Mouse (Mus musculus) intestine, embryonic 15.5 days (tissue): Measurements from ENCODE around the gene Tspan14. TPM values are rescaled to one million over a fixed set of nuclear protein-coding genes. Genes with fewer than 3 reads are reported as not detected.

Source experiments
- ATAC-seq: fragments of 200-750 bp; cut with Nextera tagmentation; 2 replicates; pipeline ENCODE4 v1.8.0; 2017; ENCODE audit warnings: moderate TSS enrichment, moderate library complexity
- H3K27ac ChIP-seq: fragments of 300-500 bp; sonication (generic); 2 replicates; pipeline ENCODE4 v1.5.1; 2015; ENCODE audit warnings: mild to moderate bottlenecking, inconsistent platforms
- H3K27me3 ChIP-seq: fragments of 300-500 bp; sonication (generic); replicated peaks from 2 replicates; pipeline ENCODE4 v1.6.1; 2015; ENCODE audit warnings: inconsistent platforms
- H3K36me3 ChIP-seq: fragments of 300-500 bp; sonication (generic); 2 replicates; pipeline ENCODE4 v1.6.1; 2015; ENCODE audit warnings: inconsistent platforms
- H3K4me1 ChIP-seq: fragments of 300-500 bp; sonication (generic); replicated peaks from 2 replicates; pipeline ENCODE4 v1.6.1; 2015; ENCODE audit warnings: inconsistent platforms
- H3K4me2 ChIP-seq: fragments of 300-500 bp; sonication (generic); replicated peaks from 2 replicates; pipeline ENCODE4 v1.6.1; 2015; ENCODE audit warnings: mild to moderate bottlenecking, inconsistent platforms
- H3K4me3 ChIP-seq: fragments of 300-500 bp; sonication (generic); replicated peaks from 2 replicates; pipeline ENCODE4 v1.5.1; 2015; ENCODE audit warnings: inconsistent platforms
- H3K9ac ChIP-seq: fragments of 300-500 bp; sonication (generic); 2 replicates; pipeline ENCODE4 v1.6.1; 2015; ENCODE audit warnings: inconsistent platforms
- H3K9me3 ChIP-seq: fragments of 300-500 bp; sonication (generic); 2 replicates; pipeline ENCODE4 v1.6.1; 2016; ENCODE audit warnings: inconsistent platforms
- WGBS: fragments of 180-500 bp; shearing (Covaris S2); methylation state at CpG from one replicate; pipeline ENCODE4 v1.1.7; 2015; 5-methylcytosine and 5-hydroxymethylcytosine counted together
- polyA plus RNA-seq: library from polyadenylated mRNA; unstranded; fragments of >200 nt; fragmentation: Nextera tagmentation; extraction: Ambion mirVana; gene quantifications from 2 replicates; pipeline ENCODE4 v1.2.1, GENCODE M21; 2015

Tspan14 gene
- polyA plus RNA-seq, 1 experiment from 2014 or later, result 56.8 TPM

GRCm38 (mm10) chr14:40886428-40887202, 80.0 kb downstream of the Tspan14 start:
- WGBS, result 77% methylated on average over 6 of the region's 6 CpGs
- no peaks in the 10 kb centered on the region for H3K36me3 ChIP-seq
- H3K4me3 ChIP-seq, result no peak overlapping the region
- H3K27me3 ChIP-seq, result no peaks in the 10 kb centered on the region
- H3K27ac ChIP-seq, result no peak overlapping the region
- ATAC-seq, result no peak
- no peaks in the 10 kb centered on the region for H3K4me1 ChIP-seq
- H3K9me3 ChIP-seq, result no peaks in the 10 kb centered on the region
- H3K4me2 ChIP-seq, result no peak overlapping the region
- no peak overlapping the region for H3K9ac ChIP-seq

DNA sequence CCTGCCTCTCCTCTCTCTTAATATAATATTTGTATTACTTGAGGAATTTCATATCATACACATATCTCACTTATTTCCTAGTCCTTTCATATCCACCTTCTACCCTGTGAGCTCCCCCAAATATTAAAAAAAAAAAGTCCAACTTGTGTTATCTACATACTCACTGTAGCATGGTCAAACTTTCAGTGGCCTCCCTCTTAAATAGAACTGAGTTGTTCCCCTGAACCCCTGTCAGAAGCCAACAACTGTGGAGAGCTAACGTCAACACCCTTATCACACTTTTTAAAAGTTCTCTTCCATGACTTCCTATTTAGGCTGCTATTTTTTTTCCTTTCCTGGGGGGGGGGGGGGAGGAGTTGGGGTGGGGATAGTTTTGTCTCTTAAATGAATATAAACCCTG, 80.9 kb downstream of the Tspan14 start:
- no peak for ATAC-seq
- H3K9ac ChIP-seq, result no peak overlapping the region
- no peaks in the 10 kb centered on the region for H3K36me3 ChIP-seq
- H3K4me1 ChIP-seq, result no peaks in the 10 kb centered on the region
- no peak overlapping the region for H3K4me2 ChIP-seq
- H3K4me3 ChIP-seq, result no peak overlapping the region
- no peak overlapping the region for H3K27ac ChIP-seq
- 34% methylated on average over 1 of the region's 1 CpGs for WGBS
- H3K9me3 ChIP-seq, result no peaks in the 10 kb centered on the region
- no peaks in the 10 kb centered on the region for H3K27me3 ChIP-seq

DNA sequence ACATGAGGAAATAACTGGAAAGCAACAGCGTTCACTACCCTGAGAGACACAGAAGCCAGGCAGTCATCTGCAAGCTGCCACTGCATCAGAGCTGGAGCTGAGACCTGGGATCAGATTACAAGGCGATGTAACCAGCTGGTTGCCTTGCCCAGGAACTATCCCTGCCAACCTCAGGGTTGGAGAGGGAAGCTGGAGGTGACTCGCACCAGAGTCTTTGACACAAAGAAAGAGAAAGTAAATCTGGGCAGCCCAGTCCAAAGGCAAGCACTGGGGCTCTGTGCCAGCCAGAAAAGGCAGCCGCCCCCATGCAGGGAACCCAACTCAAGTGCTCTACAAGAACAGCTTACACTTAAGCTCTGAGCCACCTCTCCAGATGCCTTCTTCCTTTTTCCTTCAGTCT, 81.4 kb downstream of the Tspan14 start:
- no peaks in the 10 kb centered on the region for H3K36me3 ChIP-seq
- H3K4me2 ChIP-seq, result no peak overlapping the region
- H3K27me3 ChIP-seq, result no peaks in the 10 kb centered on the region
- H3K4me1 ChIP-seq, result no peaks in the 10 kb centered on the region
- H3K9ac ChIP-seq, result no peak overlapping the region
- no peak for ATAC-seq
- WGBS, result 36% methylated on average over 4 of the region's 4 CpGs
- no peak overlapping the region for H3K27ac ChIP-seq
- no peaks in the 10 kb centered on the region for H3K9me3 ChIP-seq
- H3K4me3 ChIP-seq, result no peak overlapping the region

DNA sequence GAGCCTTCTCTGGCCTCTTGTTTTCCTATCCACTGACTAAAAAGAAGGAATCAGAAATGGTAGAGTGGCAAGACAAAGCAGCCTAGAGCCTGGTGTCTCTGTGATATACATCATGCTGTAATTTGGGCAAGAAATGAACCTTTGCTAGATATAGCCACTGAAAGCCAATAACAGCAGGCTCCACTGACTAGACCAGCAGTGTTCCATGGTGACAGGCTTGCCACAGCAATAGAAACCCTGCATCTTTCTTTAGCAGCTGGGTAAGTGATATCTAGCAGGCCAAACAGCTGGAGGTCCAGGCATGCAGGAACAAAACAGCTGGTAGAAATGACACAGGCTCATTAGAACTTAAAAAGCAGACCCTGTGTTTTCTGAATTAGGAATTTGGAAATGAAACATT, 92.0 kb downstream of the Tspan14 start:
- no peak overlapping the region for H3K4me2 ChIP-seq
- H3K4me1 ChIP-seq, result no peaks in the 10 kb centered on the region
- no peak overlapping the region for H3K27ac ChIP-seq
- no peaks in the 10 kb centered on the region for H3K36me3 ChIP-seq
- H3K4me3 ChIP-seq, result no peak overlapping the region
- no peaks in the 10 kb centered on the region for H3K9me3 ChIP-seq
- ATAC-seq, result no peak
- H3K27me3 ChIP-seq, result no peaks in the 10 kb centered on the region
- H3K9ac ChIP-seq, result no peak overlapping the region

DNA sequence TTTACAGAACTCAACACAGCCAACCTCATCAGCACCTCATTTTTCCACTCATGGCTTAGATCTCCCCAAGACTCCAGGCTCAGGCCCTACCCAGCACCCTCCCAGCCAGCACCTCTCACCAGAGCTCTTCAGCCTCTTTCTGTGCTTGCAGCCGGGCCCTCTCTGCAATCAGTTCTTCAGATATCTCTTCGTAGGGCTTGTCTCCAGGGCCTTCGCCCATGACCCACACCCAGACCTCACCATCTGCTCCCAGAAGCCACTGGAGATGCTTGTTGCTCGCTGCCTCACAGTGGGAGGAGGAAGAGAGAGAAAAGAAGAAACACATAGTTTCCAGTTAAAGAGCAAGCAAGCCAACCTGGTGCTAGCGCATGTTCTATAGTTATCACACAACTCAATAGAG, 92.6 kb downstream of the Tspan14 start:
- H3K27me3 ChIP-seq, result no peaks in the 10 kb centered on the region
- no peak overlapping the region for H3K4me2 ChIP-seq
- no peak overlapping the region for H3K4me3 ChIP-seq
- H3K36me3 ChIP-seq, result no peaks in the 10 kb centered on the region
- H3K9ac ChIP-seq, result no peak overlapping the region
- ATAC-seq, result no peak
- H3K9me3 ChIP-seq, result no peaks in the 10 kb centered on the region
- H3K27ac ChIP-seq, result no peak overlapping the region
- no peaks in the 10 kb centered on the region for H3K4me1 ChIP-seq
- 89% methylated on average over 5 of the region's 5 CpGs for WGBS

- ATAC-seq, result no peak
- H3K9ac ChIP-seq, result no peak overlapping the region
- H3K4me3 ChIP-seq, result no peak overlapping the region
- H3K4me1 ChIP-seq, result no peaks in the 10 kb centered on the region
- H3K36me3 ChIP-seq, result no peaks in the 10 kb centered on the region
- WGBS, result 47% methylated on average over 3 of the region's 3 CpGs
- no peak overlapping the region for H3K4me2 ChIP-seq
- H3K27ac ChIP-seq, result no peak overlapping the region
- no peaks in the 10 kb centered on the region for H3K9me3 ChIP-seq
- no peaks in the 10 kb centered on the region for H3K27me3 ChIP-seq
These were observed 96.0 kb downstream of the Tspan14 start for GRCm38 (mm10) chr14:40870598-40870997.

DNA sequence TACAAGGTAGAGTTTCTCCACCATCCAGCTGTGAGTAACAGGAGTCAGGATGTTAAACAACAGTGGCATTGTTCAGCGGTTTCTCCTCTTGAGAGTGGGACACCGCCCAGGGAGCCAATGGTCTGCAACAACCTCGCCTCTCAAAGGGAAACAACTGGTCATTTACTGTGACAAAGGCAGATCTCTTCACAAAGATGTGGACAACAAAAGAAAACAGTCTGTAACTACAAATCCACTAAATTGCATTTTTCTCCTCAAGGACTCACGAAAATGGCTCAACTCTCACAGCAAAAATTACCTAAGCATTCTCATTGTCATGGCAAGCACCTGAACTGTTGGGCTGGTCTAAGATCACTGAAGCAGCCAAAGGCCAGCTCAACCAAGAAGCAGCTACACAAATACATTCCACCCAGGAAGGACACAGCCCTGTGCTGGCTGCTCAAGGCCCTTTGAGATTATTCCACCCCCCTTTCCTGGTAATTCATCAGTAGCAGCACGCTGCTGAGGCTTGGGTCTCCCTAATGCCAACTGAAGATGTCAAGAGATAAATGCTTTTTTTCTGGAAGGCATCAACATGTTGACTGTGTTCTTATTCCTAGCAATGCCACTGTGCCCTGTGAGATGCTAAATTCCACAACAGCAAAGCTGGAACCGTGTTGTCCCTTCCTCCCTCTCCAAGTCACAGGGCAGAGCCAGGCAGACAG, 101.6 kb downstream of the Tspan14 start:
- Histone ChIP-seq H3K27ac (no peak overlapping the region), H3K9me3 (no peaks in the 10 kb centered on the region), H3K36me3 (no peaks in the 10 kb centered on the region), H3K4me1 (no peaks in the 10 kb centered on the region), H3K27me3 (no peaks in the 10 kb centered on the region), H3K4me2 (no peak overlapping the region), H3K4me3 (no peak overlapping the region), H3K9ac (no peak overlapping the region)
- 64% methylated on average over 6 of the region's 6 CpGs for WGBS
- no peak for ATAC-seq

DNA sequence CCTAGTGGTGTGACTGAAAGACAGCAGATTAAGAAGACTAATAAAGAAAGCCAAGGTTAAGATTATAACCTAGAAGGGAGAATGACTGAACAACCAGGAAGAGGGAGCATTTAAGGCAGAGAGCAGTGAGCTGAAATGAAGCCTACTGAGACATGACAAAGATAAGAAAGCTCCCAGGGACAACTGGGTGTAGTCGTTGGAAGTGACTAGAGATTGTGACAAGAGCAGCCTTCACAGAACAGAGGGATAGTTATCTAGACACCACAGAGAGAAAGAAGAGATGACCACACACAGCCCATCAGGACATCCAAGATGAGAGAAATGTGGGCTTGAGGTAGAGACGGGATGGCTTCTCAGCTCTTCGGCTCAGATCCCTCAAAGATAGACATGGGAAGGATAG, 102.9 kb downstream of the Tspan14 start:
- Histone ChIP-seq H3K9ac (no peak overlapping the region), H3K4me3 (no peak overlapping the region), H3K4me1 (no peaks in the 10 kb centered on the region), H3K27me3 (no peaks in the 10 kb centered on the region), H3K36me3 (no peaks in the 10 kb centered on the region), H3K9me3 (no peaks in the 10 kb centered on the region), H3K4me2 (no peak overlapping the region), H3K27ac (no peak overlapping the region)
- no peak for ATAC-seq
- WGBS, result 74% methylated on average over 3 of the region's 3 CpGs

- Histone ChIP-seq H3K27me3 (no peaks in the 10 kb centered on the region), H3K4me2 (no peak overlapping the region), H3K4me3 (no peak overlapping the region), H3K9ac (no peak overlapping the region), H3K4me1 (no peaks in the 10 kb centered on the region), H3K9me3 (no peaks in the 10 kb centered on the region), H3K36me3 (no peaks in the 10 kb centered on the region), H3K27ac (no peak overlapping the region)
- ATAC-seq, result no peak
These were observed 103.6 kb downstream of the Tspan14 start for GRCm38 (mm10) chr14:40863022-40863421.

Other genes with a start within 250 kb of the Tspan14 start
- gene Sh2d4b, start 73.5 kb downstream of the Tspan14 start, polyA plus RNA-seq, result 0.13 and 0.14 TPM in 2 replicates
- gene Fam213a, start 47.0 kb upstream of the Tspan14 start, polyA plus RNA-seq, result 51.6 and 54.4 TPM in 2 replicates
- 0.42 TPM in 1 of 2 replicates, not detected in the other for gene Dydc2, start 102.4 kb upstream of the Tspan14 start, polyA plus RNA-seq
- not detected in 2 replicates for gene Dydc1, start 106.1 kb upstream of the Tspan14 start, polyA plus RNA-seq
- 3.5 and 6.7 TPM in 2 replicates for gene Mat1a, start 138.2 kb upstream of the Tspan14 start, polyA plus RNA-seq
- gene Sftpa1, start 165.0 kb upstream of the Tspan14 start, polyA plus RNA-seq, result 0.06 TPM in 1 of 2 replicates, not detected in the other
- gene Mbl1, start 184.7 kb upstream of the Tspan14 start, polyA plus RNA-seq, result 0.36 and 0.54 TPM in 2 replicates
- gene Sftpd, start 218.3 kb upstream of the Tspan14 start, polyA plus RNA-seq, result not detected in 2 replicates